Mouse (Mus musculus) induced T-regulatory cell, adult 2 months (primary cell): Measurements from ENCODE around the gene Rack1.
"Not testable (repeated sequence)": the region's sequence is repeated elsewhere in the genome, so short reads cannot be mapped to it uniquely, and the experiment has no call there.

Experiments
- DNase-seq: peaks from one replicate; pipeline ENCODE4 v3.0.0-alpha.2; 2012; ENCODE audit warnings: low read depth

Gene Rack1

DNA sequence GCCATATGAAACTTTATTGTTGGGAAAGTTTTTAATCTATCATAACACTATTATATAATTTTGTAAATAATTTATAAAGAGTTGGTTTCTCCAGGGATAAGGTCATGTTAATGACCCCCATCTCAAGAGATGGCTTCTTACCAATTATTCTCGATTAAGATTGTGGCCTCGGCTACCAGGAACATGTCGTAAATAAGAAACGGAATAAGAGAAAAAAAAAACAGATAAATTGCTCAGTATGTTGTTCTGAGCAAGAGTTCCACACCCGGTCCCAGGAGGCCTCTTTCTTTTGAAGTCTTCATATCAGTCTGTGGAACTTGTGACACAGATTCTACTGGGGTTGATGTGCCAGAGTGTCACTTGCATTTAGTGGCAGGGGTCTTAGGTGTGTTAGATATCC lies 41.1 kb downstream of the Rack1 start:
- DNase-seq, result no peak

DNA sequence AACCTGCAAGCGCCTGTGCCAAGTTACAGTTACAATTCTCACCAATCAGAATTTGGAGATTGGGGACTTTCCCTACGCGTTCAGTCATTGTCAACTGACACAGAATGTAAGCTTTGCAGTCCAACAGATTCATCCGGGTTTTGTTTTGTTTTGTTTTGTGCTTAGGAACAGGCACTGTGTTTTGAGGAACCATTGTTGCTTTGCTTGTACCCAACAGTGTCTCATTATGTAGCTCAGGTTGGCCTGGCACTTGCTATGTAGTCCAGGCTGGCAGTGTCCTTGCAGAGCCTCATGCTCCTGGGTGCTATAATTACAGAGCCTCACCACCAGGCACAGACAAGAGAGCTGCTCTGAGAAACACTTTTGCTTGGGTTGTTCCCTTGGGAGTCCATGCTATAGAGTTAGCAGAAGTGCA lies 42.3 kb downstream of the Rack1 start:
- DNase-seq, result peak; percentile 72

GRCm38 (mm10) chr11:48843202-48843601 lies 43.1 kb downstream of the Rack1 start:
- no peak for DNase-seq

DNA sequence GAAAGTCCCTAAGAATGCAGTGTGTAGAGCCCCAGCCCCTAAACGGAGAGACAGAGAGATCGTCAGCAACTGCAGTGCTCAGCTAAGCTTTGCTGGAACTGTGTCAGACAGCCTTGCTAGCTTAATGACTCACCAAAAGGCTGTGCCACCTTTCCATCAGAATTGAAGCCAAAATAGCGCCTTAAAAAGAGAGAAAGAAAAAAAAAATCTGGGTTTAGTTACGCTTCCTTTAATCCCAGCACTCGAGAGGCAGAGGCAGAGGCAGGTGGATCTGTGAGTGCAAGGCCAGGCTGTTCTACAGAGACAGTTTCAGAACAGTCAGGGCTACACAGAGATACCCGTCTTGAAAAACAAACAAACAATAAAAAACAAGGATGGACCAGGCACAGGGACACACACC lies 44.2 kb downstream of the Rack1 start:
- no peak for DNase-seq

GRCm38 (mm10) chr11:48845244-48845815 lies 45.2 kb downstream of the Rack1 start:
- no peak for DNase-seq

DNA sequence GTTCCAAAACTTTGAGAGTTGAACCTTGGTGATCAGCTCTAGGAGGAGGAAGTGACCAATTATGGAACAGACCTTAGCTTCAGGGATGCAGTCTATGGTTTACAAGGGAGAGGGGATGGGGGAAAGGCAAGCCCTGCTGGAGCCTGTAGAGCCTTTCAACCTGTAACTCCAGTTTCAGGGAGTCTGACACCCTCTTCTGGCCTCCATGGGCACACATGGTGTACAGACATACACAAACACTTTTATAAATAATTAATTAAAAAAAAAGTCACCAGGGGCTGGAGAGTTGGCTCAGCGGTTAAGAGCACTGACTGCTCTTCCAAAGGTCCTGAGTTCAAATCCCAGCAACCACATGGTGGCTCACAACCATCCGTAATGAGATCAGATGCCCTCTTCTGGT lies 46.2 kb downstream of the Rack1 start:
- not testable (repeated sequence) for DNase-seq

DNA sequence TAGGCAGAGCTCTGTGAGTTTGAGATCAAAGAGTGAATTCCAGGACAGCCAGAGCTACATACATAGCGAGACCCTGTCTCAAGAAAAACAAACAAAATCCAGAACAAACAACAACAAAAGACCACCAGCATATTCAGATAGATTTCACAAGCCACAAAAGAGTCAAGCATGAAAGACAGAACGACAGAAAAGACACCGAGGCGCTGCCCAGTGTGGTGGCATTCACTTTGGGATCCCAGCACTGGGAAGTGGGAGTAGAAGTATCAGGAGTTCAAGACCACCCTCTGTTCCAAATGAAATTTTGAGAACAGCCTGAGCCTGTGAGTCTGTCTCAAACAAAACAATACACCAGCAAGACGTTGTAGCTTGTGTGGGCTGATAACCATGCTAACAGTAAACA lies 46.7 kb downstream of the Rack1 start:
- no peak for DNase-seq

DNA sequence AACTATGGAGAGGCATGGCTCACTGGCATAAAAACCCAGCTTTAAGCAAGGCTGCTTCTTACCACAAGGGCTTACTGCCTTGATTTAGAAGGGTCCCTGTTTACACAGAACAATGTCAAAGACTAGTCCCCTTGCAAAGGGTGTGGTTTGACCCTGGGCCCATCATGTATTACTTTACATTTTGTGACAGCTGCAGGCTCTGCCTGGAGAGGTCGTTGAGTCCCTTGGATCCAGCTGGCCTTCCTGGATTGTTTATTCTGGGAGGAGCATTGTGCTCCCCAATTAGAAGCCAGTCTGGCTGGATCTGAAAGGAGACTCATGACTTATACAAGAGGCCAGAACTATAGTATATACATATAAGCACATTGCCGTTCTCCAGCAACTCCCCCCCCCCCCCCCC lies 50.1 kb downstream of the Rack1 start:
- no peak for DNase-seq

DNA sequence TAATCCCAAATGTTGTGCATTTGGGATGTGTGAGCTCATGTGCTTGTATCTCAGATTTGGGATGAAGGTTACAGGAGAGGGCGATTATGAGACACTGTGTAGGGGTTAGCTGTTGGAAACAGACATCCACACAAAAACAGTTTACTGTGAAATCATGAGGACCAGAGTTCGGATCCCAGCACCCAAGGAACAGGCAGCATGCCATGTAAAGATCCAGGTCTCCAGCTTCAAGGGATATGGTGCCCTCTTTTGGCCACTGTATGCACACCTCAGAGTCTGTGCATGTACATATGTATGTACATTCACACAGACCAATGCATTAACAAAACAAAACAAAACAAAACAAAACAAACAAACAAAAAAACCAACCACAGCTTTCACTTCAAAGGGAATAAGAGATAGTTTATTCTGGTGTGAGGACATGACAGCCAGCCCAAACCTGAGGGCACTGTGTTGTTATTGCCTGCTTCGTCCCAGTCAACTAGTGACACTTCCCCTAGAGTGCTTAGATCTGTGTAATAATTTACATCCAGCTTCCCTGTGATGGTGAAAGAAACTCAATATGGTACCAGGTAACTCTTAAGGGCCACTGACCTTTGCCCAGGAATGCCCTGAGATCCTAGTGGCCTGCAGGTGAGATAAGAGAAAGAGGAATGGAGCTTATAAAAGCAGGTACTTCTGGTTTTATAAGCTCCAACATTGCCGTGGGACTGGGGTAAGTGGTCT lies 51.3 kb downstream of the Rack1 start:
- DNase-seq, result peak; percentile 53

- DNase-seq, result no peak
Observed at GRCm38 (mm10) chr11:48852190-48852589, 52.1 kb downstream of the Rack1 start.

- no peak for DNase-seq
Observed at GRCm38 (mm10) chr11:48852624-48853473, 52.7 kb downstream of the Rack1 start.

GRCm38 (mm10) chr11:48853474-48854180 lies 53.5 kb downstream of the Rack1 start:
- DNase-seq, result peak; percentile 91
